Mouse (Mus musculus) embryo, embryonic 10 days (tissue): ENCODE results near the gene Maml3.

ENCODE experiments used
- DNase-seq: peaks from one replicate; pipeline ENCODE4 v3.0.0-alpha.2; 2015; ENCODE audit warnings: low spot score

The Maml3 gene

GRCm38 (mm10) chr3:51824506-51824905 lies 280.4 kb downstream of the Maml3 start:
- DNase-seq = no peak

GRCm38 (mm10) chr3:51821551-51821950 lies 283.3 kb downstream of the Maml3 start:
- no peak for DNase-seq

- DNase-seq = no peak
Observed at GRCm38 (mm10) chr3:51819109-51819508, 285.8 kb downstream of the Maml3 start.

- no peak for DNase-seq
Observed at GRCm38 (mm10) chr3:51817919-51818318, 287.0 kb downstream of the Maml3 start.

GRCm38 (mm10) chr3:51817329-51817728 lies 287.5 kb downstream of the Maml3 start:
- no peak for DNase-seq

GRCm38 (mm10) chr3:51816517-51817285 lies 288.2 kb downstream of the Maml3 start:
- DNase-seq = no peak

- DNase-seq = no peak
Observed at GRCm38 (mm10) chr3:51814073-51814472, 290.8 kb downstream of the Maml3 start.

- DNase-seq = no peak
Observed at GRCm38 (mm10) chr3:51813186-51813585, 291.7 kb downstream of the Maml3 start.

- peak; percentile 40 for DNase-seq
Observed at GRCm38 (mm10) chr3:51810731-51811130, 294.1 kb downstream of the Maml3 start.

- DNase-seq = no peak
Observed at GRCm38 (mm10) chr3:51809822-51810221, 295.1 kb downstream of the Maml3 start.

- no peak for DNase-seq
Observed at GRCm38 (mm10) chr3:51807981-51808870, 296.6 kb downstream of the Maml3 start.

GRCm38 (mm10) chr3:51805488-51806318 lies 299.2 kb downstream of the Maml3 start:
- peak; percentile 85 for DNase-seq

- no peak for DNase-seq
Observed at GRCm38 (mm10) chr3:51803903-51804302, 301.0 kb downstream of the Maml3 start.

GRCm38 (mm10) chr3:51799650-51800049 lies 305.2 kb downstream of the Maml3 start:
- DNase-seq = no peak

- no peak for DNase-seq
Observed at GRCm38 (mm10) chr3:51796838-51797237, 308.0 kb downstream of the Maml3 start.

- peak; percentile 64 for DNase-seq
Observed at GRCm38 (mm10) chr3:51796219-51796828, 308.6 kb downstream of the Maml3 start.

GRCm38 (mm10) chr3:51791542-51791941 lies 313.3 kb downstream of the Maml3 start:
- no peak for DNase-seq

- no peak for DNase-seq
Observed at GRCm38 (mm10) chr3:51789389-51789904, 315.4 kb downstream of the Maml3 start.

- peak; percentile 98 for DNase-seq
Observed at GRCm38 (mm10) chr3:51788591-51789339, 316.1 kb downstream of the Maml3 start.

GRCm38 (mm10) chr3:51787945-51788344 lies 316.9 kb downstream of the Maml3 start:
- DNase-seq = no peak

- DNase-seq = no peak
Observed at GRCm38 (mm10) chr3:51785796-51786195, 319.1 kb downstream of the Maml3 start.
